Mouse (Mus musculus): ENCODE data around the gene Pfn1. TPM values are rescaled to one million over a fixed set of nuclear protein-coding genes. Genes with fewer than 3 reads are reported as not detected.
A peak's percentile ranks its signal among the peaks of the same experiment; 100 is the strongest.

The Pfn1 gene
- total RNA-seq, 2 experiments from 2014 or later: 465 to 491 TPM

- DNase-seq: no peak
These were observed 16.7 kb downstream of the Pfn1 start for GRCm38 (mm10) chr11:70637764-70638163.

GRCm38 (mm10) chr11:70635601-70636000, 18.8 kb downstream of the Pfn1 start:
- DNase-seq: no peak

- no peak for DNase-seq
These were observed 24.3 kb downstream of the Pfn1 start for GRCm38 (mm10) chr11:70630129-70630528.

DNA sequence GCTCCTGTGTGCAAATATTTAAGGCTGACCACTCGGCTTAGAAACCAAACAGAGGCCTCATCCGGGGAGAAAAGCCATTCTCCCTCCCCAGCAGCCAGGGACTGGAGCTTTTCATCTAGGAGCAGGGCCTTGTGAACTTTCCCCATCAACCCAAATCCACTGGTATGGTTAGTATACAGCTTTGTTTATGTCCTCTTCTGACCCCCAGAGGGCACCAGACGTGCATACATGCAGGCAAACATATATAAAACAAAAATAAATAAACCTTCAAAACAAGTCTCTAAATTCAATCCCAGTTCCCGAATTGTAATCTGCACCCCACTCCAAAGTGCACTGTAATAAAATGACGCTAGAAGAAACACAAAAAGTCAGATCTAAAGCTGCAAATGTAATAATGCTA, 24.9 kb downstream of the Pfn1 start:
- DNase-seq: no peak

GRCm38 (mm10) chr11:70628431-70628830, 26.0 kb downstream of the Pfn1 start:
- no peak for DNase-seq

GRCm38 (mm10) chr11:70626877-70627276, 27.6 kb downstream of the Pfn1 start:
- no peak for DNase-seq

DNA sequence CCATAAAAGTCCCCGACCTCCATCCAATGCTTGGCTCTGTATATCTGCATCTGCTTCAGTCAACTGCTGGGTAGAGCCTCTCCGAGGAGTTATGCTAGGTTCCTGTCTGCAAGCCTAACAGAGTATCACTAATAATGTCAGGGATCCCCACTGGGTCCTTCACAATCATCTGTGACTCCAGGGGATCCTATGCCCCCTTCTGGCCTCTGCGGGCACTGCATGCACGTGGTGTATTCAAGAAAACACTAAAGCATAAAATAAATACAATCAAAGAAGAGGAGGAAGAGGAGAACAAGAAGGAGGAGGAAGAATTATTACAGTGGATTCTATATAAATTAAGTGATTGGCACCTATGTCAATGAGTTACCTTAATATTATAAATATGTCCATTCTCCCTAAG, 29.0 kb downstream of the Pfn1 start:
- DNase-seq: peak; percentile 69

DNA sequence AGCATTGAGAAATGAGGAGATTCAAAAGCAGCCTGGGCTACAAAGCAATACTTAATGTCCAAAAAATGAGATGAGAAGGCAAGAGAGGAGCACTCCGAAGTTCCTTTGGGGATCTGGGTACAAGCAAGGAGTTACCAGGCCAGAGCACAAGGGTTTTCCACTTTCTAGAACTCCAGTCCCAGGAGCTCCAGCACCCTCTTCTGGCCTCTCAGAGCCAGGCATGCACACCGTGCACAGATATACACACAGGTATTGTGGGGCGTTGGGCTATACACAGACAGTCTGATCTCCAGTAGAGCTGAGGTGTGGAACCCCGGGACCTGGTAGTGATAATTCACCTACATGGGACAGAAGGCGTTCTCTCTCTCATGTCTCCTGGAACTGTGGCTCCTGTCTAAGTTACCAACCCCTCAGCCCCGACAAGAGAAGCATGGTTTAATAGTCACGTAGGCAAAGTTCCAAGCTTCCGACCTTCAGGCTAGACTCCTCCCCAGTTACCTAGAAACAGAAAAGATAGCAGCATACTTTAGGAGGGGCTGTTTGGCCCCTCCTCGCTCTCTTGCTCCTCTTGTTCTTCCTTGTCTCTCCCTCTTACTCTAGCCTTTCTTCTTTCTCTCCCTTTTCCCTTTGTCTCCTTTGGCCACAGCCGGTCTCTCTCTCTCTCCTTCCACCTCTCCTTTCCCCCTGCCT, 31.2 kb downstream of the Pfn1 start:
- DNase-seq: no peak

- no peak for DNase-seq
These were observed 32.3 kb downstream of the Pfn1 start for GRCm38 (mm10) chr11:70621972-70622814.

GRCm38 (mm10) chr11:70619101-70619500, 35.3 kb downstream of the Pfn1 start, which contains the start of gene Chrne:
TSS of gene Chrne (minus strand) at chr11:70619216.
- DNase-seq: no peak

- DNase-seq: no peak
These were observed 38.8 kb downstream of the Pfn1 start, which contains the start of gene 4930544D05Rik for GRCm38 (mm10) chr11:70615516-70616093. TSS of gene 4930544D05Rik (plus strand) at chr11:70615848.

- peak; percentile 62 for DNase-seq
These were observed 39.4 kb downstream of the Pfn1 start for GRCm38 (mm10) chr11:70615074-70615473.

DNA sequence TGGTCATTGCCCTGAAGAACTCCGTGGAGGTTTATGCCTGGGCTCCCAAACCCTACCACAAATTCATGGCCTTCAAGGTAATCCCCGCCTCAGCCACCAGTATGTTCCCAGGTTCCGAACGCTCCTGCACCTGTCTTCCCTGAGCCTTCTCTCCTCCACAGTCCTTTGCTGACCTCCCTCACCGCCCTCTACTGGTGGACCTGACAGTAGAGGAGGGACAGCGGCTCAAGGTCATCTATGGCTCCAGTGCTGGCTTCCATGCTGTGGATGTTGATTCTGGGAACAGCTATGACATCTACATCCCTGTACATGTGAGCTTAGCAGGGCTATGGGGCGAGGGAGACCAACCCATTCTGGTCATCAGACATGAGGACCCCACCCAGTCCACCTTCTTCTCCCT, 41.9 kb downstream of the Pfn1 start:
- no peak for DNase-seq

GRCm38 (mm10) chr11:70610752-70611151, 43.7 kb downstream of the Pfn1 start:
- DNase-seq: no peak

GRCm38 (mm10) chr11:70608381-70609066, 45.9 kb downstream of the Pfn1 start:
- peak; percentile 51 for DNase-seq

DNA sequence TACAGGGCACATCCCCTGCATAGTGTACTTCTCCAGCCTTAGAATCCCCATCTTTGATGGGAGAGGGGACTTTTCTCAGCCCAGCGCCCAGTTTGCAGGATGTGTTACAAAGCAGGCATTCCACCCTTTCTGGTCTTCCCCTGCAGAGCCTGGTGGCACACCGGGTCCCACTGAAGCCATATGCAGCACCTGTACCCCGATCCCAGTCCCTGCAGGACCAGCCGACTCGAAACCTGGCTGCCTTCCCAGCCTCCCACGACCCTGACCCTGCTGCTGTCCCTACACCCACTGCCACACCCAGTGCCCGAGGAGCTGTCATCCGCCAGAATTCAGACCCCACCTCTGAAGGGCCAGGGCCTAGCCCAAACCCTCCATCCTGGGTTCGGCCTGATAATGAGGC, 46.8 kb downstream of the Pfn1 start:
- DNase-seq: no peak

- no peak for DNase-seq
These were observed 47.7 kb downstream of the Pfn1 start for GRCm38 (mm10) chr11:70606717-70607116.

- DNase-seq: peak; percentile 75
These were observed 49.3 kb downstream of the Pfn1 start for GRCm38 (mm10) chr11:70605024-70605566.

Measured in gastrocnemius, postnatal 10 days (tissue).